Mouse (Mus musculus): ENCODE results near the gene Cpxm1. TPM values are rescaled to one million over a fixed set of nuclear protein-coding genes. Genes with fewer than 3 reads are reported as not detected.

The Cpxm1 gene
- 53.5 and 56.4 TPM in 2 replicates for polyA plus RNA-seq (2015; fragmentation: Nextera tagmentation; extraction: Ambion mirVana)

DNA sequence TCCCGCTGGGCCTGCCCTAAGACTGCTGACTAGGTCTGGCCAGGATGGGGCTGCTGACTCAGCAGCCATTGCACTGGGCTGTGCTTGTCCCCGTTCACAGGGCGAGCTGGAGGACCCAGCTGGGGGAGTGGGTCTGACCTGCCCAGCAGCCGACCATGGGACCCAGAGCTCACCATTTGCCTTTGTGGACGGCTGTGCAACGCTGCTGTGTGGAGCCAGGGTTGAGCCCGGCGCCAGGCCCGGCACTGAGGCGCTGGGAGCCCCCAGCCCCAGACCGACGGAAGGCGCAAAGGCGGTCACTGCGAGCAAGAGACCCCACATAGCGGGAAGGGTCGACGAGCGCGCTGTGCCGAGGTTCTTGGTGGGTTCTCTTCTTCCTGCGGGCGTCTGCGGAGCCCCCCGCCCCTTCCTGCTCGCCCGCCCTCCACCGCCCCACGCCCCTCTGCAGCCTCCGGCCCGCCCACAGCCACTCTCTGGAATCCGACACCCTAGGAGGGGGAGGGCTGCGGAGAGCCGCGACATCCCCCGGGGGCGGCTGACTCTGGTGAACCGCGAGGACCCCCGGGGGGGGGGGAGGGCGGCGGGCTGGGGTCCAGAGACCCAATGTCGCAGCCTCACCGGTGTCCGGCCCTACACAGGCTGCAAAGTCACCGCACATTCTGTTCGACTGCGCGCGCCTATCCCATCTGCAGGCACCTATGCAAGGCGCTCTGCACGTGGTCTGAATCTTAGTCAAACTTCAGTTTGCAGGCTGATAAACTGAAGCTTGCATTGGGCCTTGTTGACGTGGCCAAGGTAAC is at the start of gene Cpxm1:
Cpxm1 (minus strand) TSS at position 389 of the 800 bp plus-strand sequence.
- H3K27ac ChIP-seq (ENCODE audit: low read length), result peak within 1 kb of the TSS; percentile 26; the same call in 1 of the 2 replicates
- 2% methylated on average over 47 of the region's 53 CpGs for WGBS
- H3K27me3 ChIP-seq (ENCODE audit: control insufficient read depth, insufficient read depth, low read length), result no peaks in the 10 kb centered on the region
- H3K4me3 ChIP-seq (replicated peaks; ENCODE audit: low read length), result peak within 1 kb of the TSS; percentile 65
- peak; percentile 84 for ATAC-seq (ENCODE audit: insufficient read depth, low FRiP score)
- H3K4me2 ChIP-seq (ENCODE audit: low read depth, low read length), result peak within 1 kb of the TSS; percentile 95
- no peaks in the 10 kb centered on the region for H3K9me3 ChIP-seq (replicated peaks; ENCODE audit: control insufficient read depth, low read length)
- no peaks in the 10 kb centered on the region for H3K36me3 ChIP-seq (ENCODE audit: control insufficient read depth, insufficient read depth, low read length)
- peaks cover 19% of the 10 kb centered on the region for H3K4me1 ChIP-seq (ENCODE audit: control insufficient read depth, insufficient read depth, low read length)
- peak within 1 kb of the TSS; percentile 80 for H3K9ac ChIP-seq (ENCODE audit: low read length)

DNA sequence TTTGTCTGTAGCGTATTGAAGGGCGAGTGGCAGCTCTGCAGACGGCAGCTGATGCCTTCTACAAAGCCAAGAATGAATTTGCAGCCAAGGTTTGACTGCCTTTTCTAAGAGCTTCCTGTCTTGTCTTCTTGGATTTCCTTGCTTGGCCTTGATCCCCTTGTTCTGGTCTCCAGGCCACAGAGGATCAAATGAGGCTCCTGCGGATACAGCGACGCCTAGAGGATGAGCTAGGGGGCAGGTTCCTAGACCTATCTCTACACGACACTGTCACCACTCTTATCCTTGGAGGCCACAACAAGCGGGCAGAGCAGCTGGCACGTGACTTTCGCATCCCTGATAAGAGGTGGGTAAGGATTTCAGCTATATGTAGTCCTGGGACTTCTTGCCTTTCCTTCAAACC is 44.8 kb upstream of the Cpxm1 start:
- no peak overlapping the region for H3K4me3 ChIP-seq (replicated peaks; ENCODE audit: low read length)
- H3K9ac ChIP-seq (ENCODE audit: low read length), result no peak overlapping the region
- no peaks in the 10 kb centered on the region for H3K9me3 ChIP-seq (replicated peaks; ENCODE audit: control insufficient read depth, low read length)
- no peak overlapping the region for H3K27ac ChIP-seq (ENCODE audit: low read length)
- H3K4me2 ChIP-seq (ENCODE audit: low read depth, low read length), result no peak overlapping the region
- no peaks in the 10 kb centered on the region for H3K27me3 ChIP-seq (ENCODE audit: control insufficient read depth, insufficient read depth, low read length)
- peaks cover 9% of the 10 kb centered on the region; the same call in 1 of the 2 replicates for H3K36me3 ChIP-seq (ENCODE audit: control insufficient read depth, insufficient read depth, low read length)
- H3K4me1 ChIP-seq (ENCODE audit: control insufficient read depth, insufficient read depth, low read length), result no peaks in the 10 kb centered on the region
- no peak for ATAC-seq (ENCODE audit: insufficient read depth, low FRiP score)
- 84% methylated on average over 10 of the region's 10 CpGs for WGBS

DNA sequence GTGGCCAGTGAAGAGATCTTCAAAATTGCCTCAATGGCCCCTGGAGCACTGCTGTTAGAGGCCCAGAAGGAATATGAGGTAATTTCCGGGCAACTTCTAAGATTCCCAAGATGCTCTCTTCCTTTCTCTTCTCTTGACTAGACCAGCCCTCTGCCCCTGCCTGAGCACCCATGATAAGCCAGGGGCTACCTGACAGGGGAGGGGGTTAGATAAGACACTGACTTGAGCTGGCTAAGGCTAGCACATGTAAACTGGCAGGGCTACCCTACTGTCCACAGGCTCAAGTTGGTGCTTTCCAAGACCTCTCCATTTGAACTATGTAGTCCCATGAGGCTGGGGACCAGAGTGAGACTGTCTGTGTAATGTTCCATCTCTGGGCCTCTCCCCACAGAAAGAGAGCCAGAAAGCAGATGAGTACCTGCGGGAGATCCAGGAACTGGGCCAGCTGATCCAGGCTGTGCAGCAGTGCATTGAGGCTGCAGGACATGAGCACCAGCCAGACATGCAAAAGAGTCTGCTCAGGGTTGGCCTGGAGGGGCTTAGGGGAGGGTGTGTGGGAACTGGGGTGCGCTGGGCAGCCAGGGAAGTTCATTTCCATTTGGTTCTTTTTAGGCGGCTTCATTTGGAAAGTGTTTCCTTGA is 42.6 kb upstream of the Cpxm1 start:
- Histone ChIP-seq H3K4me3 (replicated peaks; ENCODE audit: low read length) (no peak overlapping the region), H3K4me2 (ENCODE audit: low read depth, low read length) (no peak overlapping the region), H3K9ac (ENCODE audit: low read length) (no peak overlapping the region), H3K4me1 (ENCODE audit: control insufficient read depth, insufficient read depth, low read length) (no peaks in the 10 kb centered on the region), H3K9me3 (replicated peaks; ENCODE audit: control insufficient read depth, low read length) (no peaks in the 10 kb centered on the region), H3K36me3 (ENCODE audit: control insufficient read depth, insufficient read depth, low read length) (peaks cover 9% of the 10 kb centered on the region; the same call in 1 of the 2 replicates), H3K27me3 (ENCODE audit: control insufficient read depth, insufficient read depth, low read length) (no peaks in the 10 kb centered on the region), H3K27ac (ENCODE audit: low read length) (no peak overlapping the region)
- WGBS, result 85% methylated on average over 4 of the region's 4 CpGs
- ATAC-seq (ENCODE audit: insufficient read depth, low FRiP score), result no peak

DNA sequence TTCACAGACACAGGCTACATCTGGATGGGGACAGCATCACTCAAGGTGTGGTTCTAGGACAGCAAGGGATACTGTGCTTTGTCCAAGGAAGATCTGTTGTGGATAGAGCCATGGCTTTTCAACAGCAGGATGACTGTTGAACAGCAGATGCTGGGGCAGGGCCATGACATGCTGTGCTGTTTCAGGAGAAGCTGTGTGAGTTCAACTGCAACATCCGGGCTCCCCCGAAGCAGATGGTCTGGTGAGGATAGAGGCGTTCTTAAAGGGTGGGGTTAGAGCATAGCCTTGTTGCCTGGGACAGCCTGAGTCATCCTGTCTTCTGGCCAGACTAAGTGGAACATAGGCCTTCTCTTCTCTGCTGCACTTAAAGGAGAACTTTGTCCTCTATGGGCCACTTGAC is 41.5 kb upstream of the Cpxm1 start:
- Histone ChIP-seq H3K4me2 (ENCODE audit: low read depth, low read length) (no peak overlapping the region), H3K9ac (ENCODE audit: low read length) (no peak overlapping the region), H3K4me1 (ENCODE audit: control insufficient read depth, insufficient read depth, low read length) (no peaks in the 10 kb centered on the region), H3K27ac (ENCODE audit: low read length) (no peak overlapping the region), H3K4me3 (replicated peaks; ENCODE audit: low read length) (no peak overlapping the region), H3K27me3 (ENCODE audit: control insufficient read depth, insufficient read depth, low read length) (no peaks in the 10 kb centered on the region), H3K36me3 (ENCODE audit: control insufficient read depth, insufficient read depth, low read length) (peaks cover 9% of the 10 kb centered on the region; the same call in 1 of the 2 replicates), H3K9me3 (replicated peaks; ENCODE audit: control insufficient read depth, low read length) (no peaks in the 10 kb centered on the region)
- ATAC-seq (ENCODE audit: insufficient read depth, low FRiP score), result no peak
- WGBS, result 95% methylated on average over 3 of the region's 3 CpGs

DNA sequence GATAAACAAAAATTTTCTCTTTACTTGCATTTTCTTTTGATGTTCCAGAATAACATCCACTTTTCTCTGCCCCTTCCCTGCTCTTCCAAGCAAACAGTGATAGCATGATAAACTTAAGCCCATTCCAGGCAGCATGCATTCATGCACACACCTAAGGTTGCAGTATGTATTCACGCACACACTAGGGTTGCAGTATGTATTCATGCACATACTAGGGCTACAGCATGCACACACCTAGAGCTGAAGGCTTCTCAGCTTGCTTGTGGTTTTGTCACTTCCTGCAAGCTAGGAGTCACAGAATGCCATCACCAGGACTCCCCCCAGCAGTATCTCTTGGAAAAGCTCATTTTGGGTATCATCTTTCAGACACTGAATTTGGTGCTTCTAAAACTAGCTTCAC is 39.4 kb upstream of the Cpxm1 start:
- Histone ChIP-seq H3K9me3 (replicated peaks; ENCODE audit: control insufficient read depth, low read length) (no peaks in the 10 kb centered on the region), H3K4me3 (replicated peaks; ENCODE audit: low read length) (no peak overlapping the region), H3K36me3 (ENCODE audit: control insufficient read depth, insufficient read depth, low read length) (peaks cover 9% of the 10 kb centered on the region; the same call in 1 of the 2 replicates), H3K27ac (ENCODE audit: low read length) (no peak overlapping the region), H3K27me3 (ENCODE audit: control insufficient read depth, insufficient read depth, low read length) (no peaks in the 10 kb centered on the region), H3K4me2 (ENCODE audit: low read depth, low read length) (no peak overlapping the region), H3K4me1 (ENCODE audit: control insufficient read depth, insufficient read depth, low read length) (no peaks in the 10 kb centered on the region), H3K9ac (ENCODE audit: low read length) (no peak overlapping the region)
- 92% methylated on average over 1 of the region's 1 CpGs for whole genome bisulfite sequencing
- ATAC-seq (ENCODE audit: insufficient read depth, low FRiP score), result no peak

DNA sequence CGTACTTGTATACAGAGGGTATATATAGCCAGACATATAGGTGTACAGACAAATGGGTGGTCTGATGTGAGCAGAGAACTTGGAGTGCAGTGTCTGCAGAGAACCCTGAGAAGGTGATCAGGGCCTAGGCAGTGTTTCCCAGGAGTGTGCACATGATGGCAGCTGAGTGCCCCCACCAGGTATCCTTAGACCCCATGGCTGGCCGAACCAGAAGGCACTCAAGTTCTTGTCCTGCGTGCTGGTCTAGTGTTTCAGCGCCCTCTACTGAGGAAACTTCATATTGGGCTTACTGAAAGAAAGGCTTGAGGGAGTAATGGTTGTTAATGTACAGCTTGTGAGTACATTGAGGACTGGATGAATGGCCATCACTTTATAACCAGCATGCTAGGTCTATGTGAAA is 35.8 kb upstream of the Cpxm1 start:
- H3K9me3 ChIP-seq (replicated peaks; ENCODE audit: control insufficient read depth, low read length), result no peaks in the 10 kb centered on the region
- no peaks in the 10 kb centered on the region for H3K4me1 ChIP-seq (ENCODE audit: control insufficient read depth, insufficient read depth, low read length)
- no peak for ATAC-seq (ENCODE audit: insufficient read depth, low FRiP score)
- H3K4me3 ChIP-seq (replicated peaks; ENCODE audit: low read length), result no peak overlapping the region
- WGBS, result 19% methylated on average over 4 of the region's 4 CpGs
- H3K27ac ChIP-seq (ENCODE audit: low read length), result no peak overlapping the region
- H3K4me2 ChIP-seq (ENCODE audit: low read depth, low read length), result no peak overlapping the region
- no peaks in the 10 kb centered on the region for H3K27me3 ChIP-seq (ENCODE audit: control insufficient read depth, insufficient read depth, low read length)
- H3K36me3 ChIP-seq (ENCODE audit: control insufficient read depth, insufficient read depth, low read length), result no peaks in the 10 kb centered on the region; the same call in 1 of the 2 replicates
- no peak overlapping the region for H3K9ac ChIP-seq (ENCODE audit: low read length)

DNA sequence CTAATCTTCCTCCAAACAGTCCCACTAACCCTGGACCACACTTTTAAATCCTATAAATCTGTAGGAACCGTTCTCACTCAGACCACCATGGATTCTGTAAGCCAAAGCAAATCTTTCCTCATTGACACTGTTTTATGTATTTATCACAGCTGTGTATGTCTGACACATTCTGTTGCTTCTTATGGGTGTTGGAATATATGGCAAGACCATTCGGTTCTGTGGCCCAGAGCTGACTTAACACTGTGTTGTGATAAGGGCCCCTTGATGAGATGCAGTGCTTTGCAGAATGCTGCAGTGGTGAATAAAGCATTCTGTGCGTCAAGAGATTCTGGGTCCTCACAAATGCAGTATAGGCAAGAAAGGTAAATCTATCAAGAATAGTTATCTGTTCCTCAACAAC is 34.8 kb upstream of the Cpxm1 start:
- Histone ChIP-seq H3K27me3 (ENCODE audit: control insufficient read depth, insufficient read depth, low read length) (no peaks in the 10 kb centered on the region), H3K4me1 (ENCODE audit: control insufficient read depth, insufficient read depth, low read length) (0 out of 2 replicates have a peak, but pooled peaks cover 3% of the 10 kb centered on the region), H3K36me3 (ENCODE audit: control insufficient read depth, insufficient read depth, low read length) (no peaks in the 10 kb centered on the region), H3K27ac (ENCODE audit: low read length) (no peak overlapping the region), H3K4me2 (ENCODE audit: low read depth, low read length) (no peak overlapping the region), H3K4me3 (replicated peaks; ENCODE audit: low read length) (no peak overlapping the region), H3K9ac (ENCODE audit: low read length) (no peak overlapping the region), H3K9me3 (replicated peaks; ENCODE audit: control insufficient read depth, low read length) (no peaks in the 10 kb centered on the region)
- ATAC-seq (ENCODE audit: insufficient read depth, low FRiP score), result no peak
- 78% methylated on average over 3 of the region's 3 CpGs for WGBS

DNA sequence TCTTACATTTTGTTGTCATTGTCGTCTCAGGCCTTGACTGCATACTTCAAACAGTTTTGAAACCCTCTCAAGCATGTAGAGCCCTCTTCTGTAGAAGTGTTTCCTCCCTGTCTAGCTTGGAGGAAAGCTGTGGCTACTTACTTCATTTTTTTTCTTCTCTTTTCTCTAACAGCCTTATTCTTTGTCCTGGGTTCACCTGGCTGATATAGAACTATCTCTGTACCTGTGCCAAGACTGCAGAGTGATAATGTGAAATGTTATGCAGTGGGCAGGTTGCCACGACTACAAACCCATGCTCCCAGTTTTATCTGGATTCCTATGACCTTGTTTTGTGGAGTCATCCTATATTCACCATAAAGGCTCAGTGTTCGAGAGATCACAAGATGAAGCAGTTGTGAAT is 33.1 kb upstream of the Cpxm1 start:
- H3K9me3 ChIP-seq (replicated peaks; ENCODE audit: control insufficient read depth, low read length), result no peaks in the 10 kb centered on the region
- no peak for ATAC-seq (ENCODE audit: insufficient read depth, low FRiP score)
- H3K27ac ChIP-seq (ENCODE audit: low read length), result peak overlapping the region; percentile 60

DNA sequence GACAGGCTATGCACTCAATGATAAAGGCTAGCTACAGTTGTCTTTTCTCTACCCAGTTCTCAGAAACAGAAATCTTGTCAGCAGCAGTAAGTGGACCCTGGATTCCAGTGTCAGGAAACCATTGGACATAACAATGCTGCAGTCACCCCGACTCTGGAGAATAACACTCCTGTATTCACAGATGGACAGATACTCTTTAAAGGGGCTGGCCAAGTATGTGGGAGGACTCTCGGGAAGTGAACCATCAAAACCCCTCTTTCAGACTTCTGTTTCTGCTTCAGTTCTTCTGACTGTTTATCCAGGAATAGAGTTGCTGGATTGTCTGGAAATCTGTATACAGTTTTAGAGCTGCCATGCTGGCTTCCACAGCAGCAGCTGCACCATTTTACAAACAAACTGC is 32.5 kb upstream of the Cpxm1 start:
- H3K4me1 ChIP-seq (ENCODE audit: control insufficient read depth, insufficient read depth, low read length), result peaks cover 7% of the 10 kb centered on the region
- H3K36me3 ChIP-seq (ENCODE audit: control insufficient read depth, insufficient read depth, low read length), result no peaks in the 10 kb centered on the region
- no peak overlapping the region for H3K9ac ChIP-seq (ENCODE audit: low read length)
- peak overlapping the region; percentile 64 for H3K27ac ChIP-seq (ENCODE audit: low read length)
- WGBS, result 65% methylated on average over 2 of the region's 2 CpGs
- no peaks in the 10 kb centered on the region for H3K27me3 ChIP-seq (ENCODE audit: control insufficient read depth, insufficient read depth, low read length)
- no peak overlapping the region for H3K4me3 ChIP-seq (replicated peaks; ENCODE audit: low read length)
- ATAC-seq (ENCODE audit: insufficient read depth, low FRiP score), result no peak
- no peaks in the 10 kb centered on the region for H3K9me3 ChIP-seq (replicated peaks; ENCODE audit: control insufficient read depth, low read length)
- H3K4me2 ChIP-seq (ENCODE audit: low read depth, low read length), result no peak overlapping the region

More for the DNA sequence above, 33.1 kb upstream of the Cpxm1 start:
- WGBS, result 74% methylated on average over 3 of the region's 3 CpGs
- Histone ChIP-seq H3K27me3 (ENCODE audit: control insufficient read depth, insufficient read depth, low read length) (no peaks in the 10 kb centered on the region), H3K4me1 (ENCODE audit: control insufficient read depth, insufficient read depth, low read length) (0 out of 2 replicates have a peak, but pooled peaks cover 3% of the 10 kb centered on the region), H3K4me2 (ENCODE audit: low read depth, low read length) (no peak overlapping the region), H3K4me3 (replicated peaks; ENCODE audit: low read length) (no peak overlapping the region), H3K36me3 (ENCODE audit: control insufficient read depth, insufficient read depth, low read length) (no peaks in the 10 kb centered on the region), H3K9ac (ENCODE audit: low read length) (no peak overlapping the region)

Measured in stomach, embryonic 16.5 days (tissue).